Mouse (Mus musculus): ENCODE measurements around the gene Ccdc92b. TPM values are rescaled to one million over a fixed set of nuclear protein-coding genes. Genes with fewer than 3 reads are reported as not detected.

Ccdc92b gene
- polyA plus RNA-seq, 1 experiment from 2014 or later: 0.74 TPM

DNA sequence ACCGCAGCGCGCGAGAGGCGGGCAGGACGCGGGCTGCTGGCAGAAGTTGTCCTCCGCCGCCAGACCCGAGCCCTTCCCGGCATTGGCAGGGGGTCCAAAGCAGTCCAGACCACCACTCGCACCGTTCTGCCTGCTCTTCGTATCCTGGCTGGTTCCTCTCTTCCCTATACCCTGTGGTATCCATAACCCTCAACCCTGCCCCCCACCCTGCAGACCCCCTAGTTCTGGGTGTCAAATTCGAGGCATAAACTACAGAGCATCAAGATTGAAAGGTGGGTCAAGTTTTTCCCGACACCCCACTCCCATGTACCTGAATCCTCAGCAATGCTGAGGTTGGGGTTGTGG, 523 bp downstream of the Ccdc92b start:
- Histone ChIP-seq H3K27ac (replicated peaks; ENCODE audit: low read depth, low read length) (no peak overlapping the region), H3K4me3 (ENCODE audit: low read depth, low read length) (peak overlapping the region; percentile 31), H3K4me2 (ENCODE audit: low read depth, low read length) (peak overlapping the region; percentile 58), H3K9me3 (replicated peaks; ENCODE audit: control insufficient read depth, low read length) (no peaks in the 10 kb centered on the region), H3K27me3 (ENCODE audit: control insufficient read depth, insufficient read depth, low read length) (peaks cover 20% of the 10 kb centered on the region), H3K36me3 (replicated peaks; ENCODE audit: control insufficient read depth, insufficient read depth, low read depth, low read length) (no peaks in the 10 kb centered on the region), H3K9ac (replicated peaks; ENCODE audit: low read length) (peak overlapping the region; percentile 25; the same call in 1 of the 2 replicates), H3K4me1 (ENCODE audit: control insufficient read depth, insufficient read depth, low read length) (no peaks in the 10 kb centered on the region)
- ATAC-seq (replicated peaks; ENCODE audit: insufficient number of reproducible peaks, low FRiP score, low TSS enrichment, low read depth) (no peak), DNase-seq (ENCODE audit: low spot score) (no peak)
- 10% methylated on average over 6 of the region's 16 CpGs for WGBS

DNA sequence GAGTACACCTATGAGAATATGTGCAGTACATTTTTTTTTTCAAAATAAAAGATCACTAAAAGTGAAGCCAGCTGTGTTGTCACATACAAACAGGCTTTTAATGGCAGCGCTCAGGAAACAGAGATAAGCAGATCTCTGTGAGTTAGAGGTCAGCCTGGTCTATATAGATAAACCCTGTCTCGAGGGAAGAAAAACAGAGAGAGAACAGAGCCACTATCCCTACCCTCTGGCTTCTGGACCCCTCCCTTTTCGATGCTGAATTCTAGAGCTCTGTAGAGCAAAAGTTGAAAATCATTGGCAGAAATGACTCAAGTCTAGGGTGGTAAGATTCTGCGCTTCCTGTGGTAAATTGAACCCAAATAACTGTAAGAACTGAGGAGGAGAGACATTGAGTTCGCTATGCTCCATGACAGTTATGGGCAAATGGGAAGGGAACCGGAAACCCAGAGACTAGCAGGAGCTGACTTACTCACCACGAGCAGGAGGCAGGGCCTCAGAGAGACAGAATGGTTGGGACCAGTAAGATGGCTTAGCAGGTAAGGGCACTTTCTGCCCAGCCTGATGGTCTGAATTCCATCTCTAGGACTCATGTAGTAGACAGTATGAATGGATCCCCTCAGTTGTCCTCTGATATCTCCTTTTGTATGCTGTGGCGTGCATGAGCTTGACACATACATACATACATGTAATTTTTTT, 2.7 kb downstream of the Ccdc92b start:
- H3K4me2 ChIP-seq (ENCODE audit: low read depth, low read length): no peak overlapping the region
- H3K27me3 ChIP-seq (ENCODE audit: control insufficient read depth, insufficient read depth, low read length): peaks cover 20% of the 10 kb centered on the region
- no peaks in the 10 kb centered on the region for H3K4me1 ChIP-seq (ENCODE audit: control insufficient read depth, insufficient read depth, low read length)
- no peak overlapping the region for H3K27ac ChIP-seq (replicated peaks; ENCODE audit: low read depth, low read length)
- H3K9ac ChIP-seq (replicated peaks; ENCODE audit: low read length): no peak overlapping the region
- WGBS: 79% methylated on average over 8 of the region's 8 CpGs
- no peaks in the 10 kb centered on the region for H3K9me3 ChIP-seq (replicated peaks; ENCODE audit: control insufficient read depth, low read length)
- no peak for ATAC-seq (replicated peaks; ENCODE audit: insufficient number of reproducible peaks, low FRiP score, low TSS enrichment, low read depth)
- no peak overlapping the region for H3K4me3 ChIP-seq (ENCODE audit: low read depth, low read length)
- no peaks in the 10 kb centered on the region for H3K36me3 ChIP-seq (replicated peaks; ENCODE audit: control insufficient read depth, insufficient read depth, low read depth, low read length)
- no peak for DNase-seq (ENCODE audit: low spot score)

DNA sequence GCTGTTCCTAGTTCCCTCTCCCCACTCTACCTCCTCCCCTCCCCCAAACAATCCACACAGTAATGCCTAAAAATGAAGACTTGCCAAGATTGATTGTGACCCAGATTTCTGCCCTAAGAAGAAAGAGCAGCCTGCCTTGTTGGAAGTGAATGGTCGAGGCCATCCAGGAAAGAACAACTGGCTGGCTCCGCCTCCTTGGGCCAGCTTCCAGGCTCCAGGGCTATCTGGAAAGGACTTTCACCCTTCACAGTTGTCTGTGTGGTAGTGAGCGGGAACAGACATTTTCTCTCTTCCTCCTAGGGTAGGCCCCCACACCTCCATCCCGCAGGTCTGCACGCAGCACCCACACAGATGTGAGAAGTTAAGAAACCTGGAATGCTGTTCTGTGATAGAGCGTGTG, 4.3 kb downstream of the Ccdc92b start:
- no peaks in the 10 kb centered on the region for H3K36me3 ChIP-seq (replicated peaks; ENCODE audit: control insufficient read depth, insufficient read depth, low read depth, low read length)
- no peak overlapping the region for H3K27ac ChIP-seq (replicated peaks; ENCODE audit: low read depth, low read length)
- no peak overlapping the region for H3K4me2 ChIP-seq (ENCODE audit: low read depth, low read length)
- WGBS: 82% methylated on average over 6 of the region's 6 CpGs
- H3K4me3 ChIP-seq (ENCODE audit: low read depth, low read length): no peak overlapping the region
- H3K9ac ChIP-seq (replicated peaks; ENCODE audit: low read length): no peak overlapping the region
- H3K9me3 ChIP-seq (replicated peaks; ENCODE audit: control insufficient read depth, low read length): no peaks in the 10 kb centered on the region
- H3K4me1 ChIP-seq (ENCODE audit: control insufficient read depth, insufficient read depth, low read length): no peaks in the 10 kb centered on the region
- ATAC-seq (replicated peaks; ENCODE audit: insufficient number of reproducible peaks, low FRiP score, low TSS enrichment, low read depth) (no peak), DNase-seq (ENCODE audit: low spot score) (no peak)
- H3K27me3 ChIP-seq (ENCODE audit: control insufficient read depth, insufficient read depth, low read length): peaks cover 18% of the 10 kb centered on the region

DNA sequence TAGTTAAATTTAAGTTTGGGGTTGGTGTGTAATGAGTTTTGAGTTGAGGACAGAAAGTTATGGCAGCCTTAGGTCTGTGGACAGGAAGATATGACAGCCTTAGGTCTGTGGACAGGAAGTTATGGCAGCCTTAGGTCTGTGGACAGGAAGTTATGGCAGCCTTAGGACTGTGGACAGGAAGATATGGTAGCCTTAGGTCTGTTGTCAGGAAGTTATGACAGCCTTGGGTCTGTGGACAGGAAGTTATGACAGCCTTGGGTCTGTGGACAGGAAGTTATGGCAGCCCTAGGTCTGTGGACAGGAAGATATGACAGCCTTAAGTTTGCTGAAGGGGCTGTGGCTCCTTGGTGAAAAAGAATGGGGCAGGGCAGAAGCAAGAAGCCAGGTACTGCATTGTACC, 5.9 kb downstream of the Ccdc92b start:
- DNase-seq (ENCODE audit: low spot score) (no peak), ATAC-seq (replicated peaks; ENCODE audit: insufficient number of reproducible peaks, low FRiP score, low TSS enrichment, low read depth) (no peak)
- H3K27ac ChIP-seq (replicated peaks; ENCODE audit: low read depth, low read length): no peak overlapping the region
- no peaks in the 10 kb centered on the region for H3K9me3 ChIP-seq (replicated peaks; ENCODE audit: control insufficient read depth, low read length)
- H3K4me1 ChIP-seq (ENCODE audit: control insufficient read depth, insufficient read depth, low read length): no peaks in the 10 kb centered on the region
- no peak overlapping the region for H3K4me3 ChIP-seq (ENCODE audit: low read depth, low read length)
- H3K27me3 ChIP-seq (ENCODE audit: control insufficient read depth, insufficient read depth, low read length): peaks cover 9% of the 10 kb centered on the region
- H3K36me3 ChIP-seq (replicated peaks; ENCODE audit: control insufficient read depth, insufficient read depth, low read depth, low read length): no peaks in the 10 kb centered on the region
- no peak overlapping the region for H3K4me2 ChIP-seq (ENCODE audit: low read depth, low read length)
- no peak overlapping the region for H3K9ac ChIP-seq (replicated peaks; ENCODE audit: low read length)

DNA sequence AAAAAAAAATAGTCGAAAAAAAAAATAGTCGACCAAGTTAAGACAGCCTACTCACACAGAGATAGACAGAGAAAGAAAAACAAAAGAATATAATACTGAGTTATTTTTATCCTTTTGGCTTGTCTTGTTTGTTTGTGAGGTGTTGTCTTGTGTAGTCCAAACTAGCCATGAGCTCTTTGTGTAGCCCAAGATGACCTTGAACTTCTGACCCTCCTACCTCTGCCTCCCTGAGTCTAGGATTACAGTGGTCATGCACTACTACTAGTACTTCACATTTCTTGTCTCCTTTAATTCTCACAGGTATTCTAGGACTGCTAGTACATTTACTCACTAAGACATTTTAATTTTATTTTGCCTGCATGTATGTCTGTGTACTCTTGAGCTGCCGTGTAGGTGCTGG, 8.1 kb downstream of the Ccdc92b start:
- Histone ChIP-seq H3K9me3 (replicated peaks; ENCODE audit: control insufficient read depth, low read length) (no peaks in the 10 kb centered on the region), H3K4me2 (ENCODE audit: low read depth, low read length) (no peak overlapping the region), H3K4me1 (ENCODE audit: control insufficient read depth, insufficient read depth, low read length) (no peaks in the 10 kb centered on the region), H3K27me3 (ENCODE audit: control insufficient read depth, insufficient read depth, low read length) (no peaks in the 10 kb centered on the region), H3K9ac (replicated peaks; ENCODE audit: low read length) (no peak overlapping the region), H3K36me3 (replicated peaks; ENCODE audit: control insufficient read depth, insufficient read depth, low read depth, low read length) (no peaks in the 10 kb centered on the region), H3K27ac (replicated peaks; ENCODE audit: low read depth, low read length) (no peak overlapping the region), H3K4me3 (ENCODE audit: low read depth, low read length) (no peak overlapping the region)
- 89% methylated on average over 3 of the region's 3 CpGs for WGBS
- ATAC-seq (replicated peaks; ENCODE audit: insufficient number of reproducible peaks, low FRiP score, low TSS enrichment, low read depth): no peak
- DNase-seq (ENCODE audit: low spot score): no peak

DNA sequence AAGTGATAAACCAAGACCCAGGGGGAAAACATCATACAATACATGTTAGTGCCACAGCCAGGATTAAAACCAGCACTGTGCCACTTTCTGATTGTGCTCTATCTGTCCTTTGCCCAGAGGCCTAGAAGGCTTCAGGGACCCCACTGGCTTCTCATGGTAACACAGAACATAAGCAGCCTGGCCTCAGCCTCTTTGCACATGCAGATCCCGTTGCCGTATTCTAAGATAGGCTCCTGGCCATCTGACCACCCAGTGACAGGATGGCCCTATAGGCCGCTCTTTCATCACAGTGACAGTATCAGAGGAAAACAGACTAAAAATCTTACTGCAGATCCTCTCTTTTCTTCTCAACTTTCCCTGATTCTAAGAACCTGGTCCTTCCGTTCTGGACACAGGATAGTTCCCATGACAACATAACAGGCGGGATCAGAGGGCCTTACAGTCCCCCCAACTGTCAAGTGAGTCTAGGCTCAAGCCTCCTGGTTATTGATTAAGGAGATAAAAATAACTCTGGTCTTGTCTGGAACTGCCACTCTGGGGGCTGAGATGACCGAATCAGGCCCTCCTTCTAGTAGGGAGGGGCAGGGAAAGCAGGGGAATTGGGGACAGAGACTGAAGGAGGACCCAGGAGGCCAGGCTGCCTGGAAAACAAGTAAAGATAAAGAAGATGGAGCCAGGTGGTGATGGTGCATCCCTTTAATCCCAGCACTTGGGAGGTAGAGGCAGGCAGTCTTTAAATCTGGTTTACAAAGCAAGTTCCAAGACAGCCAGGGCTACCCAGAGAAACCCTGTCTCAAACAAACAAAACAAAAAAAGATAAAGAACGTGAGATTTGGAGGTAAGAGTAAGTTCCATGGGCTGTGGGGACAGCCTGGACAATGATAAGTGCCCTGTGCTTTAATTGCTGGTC, 12.7 kb downstream of the Ccdc92b start:
- ATAC-seq (replicated peaks; ENCODE audit: insufficient number of reproducible peaks, low FRiP score, low TSS enrichment, low read depth) (no peak), DNase-seq (ENCODE audit: low spot score) (no peak)
- Histone ChIP-seq H3K4me1 (ENCODE audit: control insufficient read depth, insufficient read depth, low read length) (no peaks in the 10 kb centered on the region), H3K4me2 (ENCODE audit: low read depth, low read length) (no peak overlapping the region), H3K36me3 (replicated peaks; ENCODE audit: control insufficient read depth, insufficient read depth, low read depth, low read length) (no peaks in the 10 kb centered on the region), H3K4me3 (ENCODE audit: low read depth, low read length) (no peak overlapping the region), H3K9me3 (replicated peaks; ENCODE audit: control insufficient read depth, low read length) (no peaks in the 10 kb centered on the region), H3K27me3 (ENCODE audit: control insufficient read depth, insufficient read depth, low read length) (no peaks in the 10 kb centered on the region), H3K27ac (replicated peaks; ENCODE audit: low read depth, low read length) (no peak overlapping the region), H3K9ac (replicated peaks; ENCODE audit: low read length) (no peak overlapping the region)
- 77% methylated on average over 7 of the region's 7 CpGs for WGBS

DNA sequence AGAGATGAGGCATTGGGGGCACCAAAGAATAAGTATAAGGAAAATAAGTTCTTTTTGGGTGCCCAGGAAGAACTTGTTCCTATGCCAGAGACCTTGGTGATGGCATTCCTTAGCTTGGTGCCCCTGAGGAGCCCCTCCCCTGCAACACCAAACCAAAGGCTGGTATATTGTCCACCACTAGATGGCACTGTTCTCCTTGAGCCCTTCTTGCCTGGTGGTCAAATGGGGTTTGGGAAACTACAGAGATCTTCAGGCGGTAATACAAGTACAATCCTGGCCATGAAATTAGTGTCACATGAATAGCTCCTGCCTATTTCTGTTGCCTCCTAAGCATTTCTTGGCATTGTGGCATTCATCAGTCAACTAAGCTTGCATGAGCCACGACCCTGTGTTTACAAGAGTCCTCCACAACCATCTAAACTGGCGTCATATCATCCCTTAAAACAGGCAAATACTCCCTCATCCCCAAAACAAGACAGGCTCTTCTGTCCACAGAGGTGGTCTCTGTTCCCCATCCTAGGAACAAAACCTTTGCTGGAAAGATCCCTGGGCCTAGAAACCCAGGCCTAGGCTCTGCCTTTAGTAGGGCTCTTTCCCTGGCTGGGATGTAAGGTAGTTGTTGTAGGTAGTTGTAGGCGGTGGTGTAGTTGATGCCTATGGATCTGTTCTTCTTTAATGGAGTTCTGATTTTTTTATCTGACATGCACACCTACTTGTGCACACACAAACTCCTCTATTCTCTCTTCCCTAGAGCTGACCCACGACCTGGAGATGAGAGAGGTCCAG, 15.3 kb downstream of the Ccdc92b start:
- no peak overlapping the region for H3K4me2 ChIP-seq (ENCODE audit: low read depth, low read length)
- 70% methylated on average over 5 of the region's 5 CpGs for WGBS
- no peak overlapping the region for H3K9ac ChIP-seq (replicated peaks; ENCODE audit: low read length)
- no peak overlapping the region for H3K27ac ChIP-seq (replicated peaks; ENCODE audit: low read depth, low read length)
- no peak for ATAC-seq (replicated peaks; ENCODE audit: insufficient number of reproducible peaks, low FRiP score, low TSS enrichment, low read depth)
- no peaks in the 10 kb centered on the region for H3K36me3 ChIP-seq (replicated peaks; ENCODE audit: control insufficient read depth, insufficient read depth, low read depth, low read length)
- H3K4me3 ChIP-seq (ENCODE audit: low read depth, low read length): no peak overlapping the region
- H3K9me3 ChIP-seq (replicated peaks; ENCODE audit: control insufficient read depth, low read length): no peaks in the 10 kb centered on the region
- H3K4me1 ChIP-seq (ENCODE audit: control insufficient read depth, insufficient read depth, low read length): no peaks in the 10 kb centered on the region; the same call in 1 of the 2 replicates
- DNase-seq (ENCODE audit: low spot score): peak; percentile 93
- no peaks in the 10 kb centered on the region for H3K27me3 ChIP-seq (ENCODE audit: control insufficient read depth, insufficient read depth, low read length)

All from embryonic facial prominence, embryonic 11.5 days (tissue).